Mouse (Mus musculus): ENCODE results near the gene Gpr89. TPM values are rescaled to one million over a fixed set of nuclear protein-coding genes. Genes with fewer than 3 reads are reported as not detected.

Gene Gpr89
- 13.5 TPM for polyA plus RNA-seq (2014; fragmentation: Illumina TruSeq; extraction: RNeasy Lipid Tissue Mini Kit (QIAGEN cat#74804); ENCODE audit: low read depth, low replicate concordance)

GRCm38 (mm10) chr3:96904851-96905541 lies at the start of gene Gpr89:
Gene Gpr89 (minus strand): TSS chr3:96905346.

GRCm38 (mm10) chr3:96925920-96926319 lies 20.8 kb upstream of the Gpr89 start, which contains the start of gene Gja8:
Gene Gja8 (minus strand): TSS chr3:96926020.

GRCm38 (mm10) chr3:96904393-96904792 lies 753 bp downstream of the Gpr89 start, which contains the start of gene Gja5:
Gene Gja5 (plus strand): TSS chr3:96904693.

GRCm38 (mm10) chr3:96828984-96829383 lies 76.2 kb downstream of the Gpr89 start, which contains the start of the genes Pdzk1 and Cd160:
Gene Pdzk1 (plus strand): TSS chr3:96829284.
Gene Cd160 (minus strand): TSS chr3:96829351.

Other genes with a start within 250 kb of the Gpr89 start
- gene Ankrd35, start 235.2 kb downstream of the Gpr89 start, polyA plus RNA-seq (2014; fragmentation: Illumina TruSeq; extraction: RNeasy Lipid Tissue Mini Kit (QIAGEN cat#74804); ENCODE audit: low read depth, low replicate concordance), result 1.1 TPM
- 17.0 TPM for gene Pias3, start 209.0 kb downstream of the Gpr89 start, polyA plus RNA-seq (2014; fragmentation: Illumina TruSeq; extraction: RNeasy Lipid Tissue Mini Kit (QIAGEN cat#74804); ENCODE audit: low read depth, low replicate concordance)
- gene Nudt17, start 196.8 kb downstream of the Gpr89 start, polyA plus RNA-seq (2014; fragmentation: Illumina TruSeq; extraction: RNeasy Lipid Tissue Mini Kit (QIAGEN cat#74804); ENCODE audit: low read depth, low replicate concordance), result 4.1 TPM
- 23.6 TPM for gene Polr3c, start 177.7 kb downstream of the Gpr89 start, polyA plus RNA-seq (2014; fragmentation: Illumina TruSeq; extraction: RNeasy Lipid Tissue Mini Kit (QIAGEN cat#74804); ENCODE audit: low read depth, low replicate concordance)
- 24.0 TPM for gene Rnf115, start 177.7 kb downstream of the Gpr89 start, polyA plus RNA-seq (2014; fragmentation: Illumina TruSeq; extraction: RNeasy Lipid Tissue Mini Kit (QIAGEN cat#74804); ENCODE audit: low read depth, low replicate concordance)
- gene Pdzk1, start 76.1 kb downstream of the Gpr89 start, polyA plus RNA-seq (2014; fragmentation: Illumina TruSeq; extraction: RNeasy Lipid Tissue Mini Kit (QIAGEN cat#74804); ENCODE audit: low read depth, low replicate concordance), result not detected
- gene Cd160, start 76.0 kb downstream of the Gpr89 start, polyA plus RNA-seq (2014; fragmentation: Illumina TruSeq; extraction: RNeasy Lipid Tissue Mini Kit (QIAGEN cat#74804); ENCODE audit: low read depth, low replicate concordance), result not detected
- 17.4 TPM for gene Gja5, start 653 bp downstream of the Gpr89 start, polyA plus RNA-seq (2014; fragmentation: Illumina TruSeq; extraction: RNeasy Lipid Tissue Mini Kit (QIAGEN cat#74804); ENCODE audit: low read depth, low replicate concordance)
- not detected for gene Gja8, start 20.7 kb upstream of the Gpr89 start, polyA plus RNA-seq (2014; fragmentation: Illumina TruSeq; extraction: RNeasy Lipid Tissue Mini Kit (QIAGEN cat#74804); ENCODE audit: low read depth, low replicate concordance)

Measured in heart, adult 10 weeks (tissue).